Mouse (Mus musculus): ENCODE measurements around the gene Cant1. TPM values are rescaled to one million over a fixed set of nuclear protein-coding genes. Genes with fewer than 3 reads are reported as not detected.
A peak's percentile ranks its signal among the peaks of the same experiment; 100 is the strongest.

Cant1 gene
- total and polyA plus RNA-seq, 3 experiments, result 26.0 to 145 (median 34.4) TPM

DNA sequence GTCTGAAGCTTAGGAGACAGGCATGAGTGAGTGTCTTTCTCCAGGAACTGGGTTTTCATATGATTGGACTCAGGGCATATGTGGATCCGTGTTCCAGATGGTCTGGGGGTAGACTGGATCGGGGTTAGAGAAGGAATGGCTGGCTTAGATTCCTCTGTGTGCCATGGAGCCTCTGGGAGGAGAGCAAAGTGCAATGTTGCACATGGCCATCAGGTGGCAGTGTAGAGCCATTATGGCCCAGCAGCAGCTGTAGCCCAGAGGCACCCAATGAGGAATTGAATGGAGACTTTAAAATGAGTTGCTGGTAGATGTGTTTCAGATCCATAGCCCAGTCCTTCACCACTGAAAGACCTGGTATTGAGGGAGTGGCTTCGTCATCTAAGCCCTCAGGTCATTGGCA, 27.0 kb upstream of the Cant1 start:
- DNase-seq (ENCODE audit: low read depth, low spot score), result peak; percentile 79
- TF ChIP-seq GABPA (IDR thresholded peaks at IDR 0.05; ENCODE audit: low read depth, low read length) (no peak), USF1 (IDR thresholded peaks at IDR 0.05; ENCODE audit: low read depth, low read length) (no peak), SIN3A (IDR thresholded peaks at IDR 0.05; ENCODE audit: low read length) (peak; percentile 54; the same call in 1 of the 2 replicates), MXI1 (IDR thresholded peaks at IDR 0.05; ENCODE audit: low read depth, low read length) (no peak), ZMIZ1 (IDR thresholded peaks at IDR 0.05; ENCODE audit: low read depth, low read length) (no peak), MEF2A (IDR thresholded peaks at IDR 0.05; ENCODE audit: extremely low read depth, insufficient replicate concordance, low read depth, low read length, poor library complexity, severe bottlenecking) (no peak), MAX (IDR thresholded peaks at IDR 0.05; ENCODE audit: low read length) (peak; percentile 66; the same call in 1 of the 2 replicates), MAZ (IDR thresholded peaks at IDR 0.05; ENCODE audit: low read depth, low read length) (peak; percentile 77), TCF12 (IDR thresholded peaks at IDR 0.05; ENCODE audit: low read depth, low read length) (peak; percentile 14; the same call in 1 of the 2 replicates), ELF1 (IDR thresholded peaks at IDR 0.05; ENCODE audit: low read depth, low read length) (no peak), NRF1 (IDR thresholded peaks at IDR 0.05; ENCODE audit: insufficient read depth, low read depth, low read length, poor library complexity, severe bottlenecking) (0 out of 2 replicates have a peak, but pooled peaks have one; percentile 12), RAD21 (IDR thresholded peaks at IDR 0.05; ENCODE audit: low read depth, low read length) (peak; percentile 99), HCFC1 (IDR thresholded peaks at IDR 0.05; ENCODE audit: low read depth, low read length) (no peak), ZKSCAN1 (IDR thresholded peaks at IDR 0.05; ENCODE audit: low read depth, low read length) (no peak), ZC3H11A (IDR thresholded peaks at IDR 0.05; ENCODE audit: low read depth, low read length) (peak; percentile 99), ZNF384 (IDR thresholded peaks at IDR 0.05; ENCODE audit: low read depth, low read length) (no peak), MYB (IDR thresholded peaks at IDR 0.05; ENCODE audit: low read depth, low read length) (no peak), POLR2AphosphoS2 (IDR thresholded peaks at IDR 0.05; ENCODE audit: low read length) (no peak), TAL1 (IDR thresholded peaks at IDR 0.05; ENCODE audit: low read length) (no peak), JUND (IDR thresholded peaks at IDR 0.05; ENCODE audit: low read depth, low read length) (no peak), E2F4 (IDR thresholded peaks at IDR 0.05; ENCODE audit: borderline replicate concordance, low read depth, low read length) (no peak), CTCF (IDR thresholded peaks at IDR 0.05 in 2 of 3, conservative IDR thresholded peaks at IDR 0.05 in 1 of 3; ENCODE audit: control insufficient read depth in 1 of 3, insufficient read depth in 1 of 3, low read depth in 2 of 3, low read length in 3 of 3, poor library complexity in 1 of 3, severe bottlenecking in 1 of 3) (peak; percentile 98 to 99 (median 98)), SMC3 (IDR thresholded peaks at IDR 0.05; ENCODE audit: low read depth, low read length) (peak; percentile 99), RCOR1 (IDR thresholded peaks at IDR 0.05; ENCODE audit: low read depth, low read length) (no peak), ETS1 (IDR thresholded peaks at IDR 0.05; ENCODE audit: low read depth, low read length) (no peak)

More for the DNA sequence above, 27.0 kb upstream of the Cant1 start:
- Histone ChIP-seq H3K9ac (ENCODE audit: control insufficient read depth, low read depth, low read length, poor library complexity, severe bottlenecking) (no peak overlapping the region), H3K4me1 (ENCODE audit: control insufficient read depth in 1 of 2, insufficient read depth in 2 of 2, low read length in 2 of 2) (no peaks in the 10 kb centered on the region), H3K36me3 (ENCODE audit: control insufficient read depth in 1 of 2, insufficient read depth in 2 of 2, low read length in 2 of 2) (no peaks in the 10 kb centered on the region), H3K4me3 (ENCODE audit: control insufficient read depth in 1 of 2, insufficient read depth in 1 of 2, low read depth in 2 of 2, low read length in 2 of 2) (no peak overlapping the region), H3K27me3 (ENCODE audit: control insufficient read depth in 1 of 2, insufficient read depth in 2 of 2, low read length in 2 of 2) (no peaks in the 10 kb centered on the region), H3K27ac (ENCODE audit: control insufficient read depth, low read depth, low read length) (no peak overlapping the region), H3K79me2 (ENCODE audit: control insufficient read depth, insufficient read depth, low read length, poor library complexity) (no peaks in the 10 kb centered on the region), H3K9me3 (replicated peaks; ENCODE audit: insufficient read depth, low read length) (no peaks in the 10 kb centered on the region)

All from MEL (cell line).